Mouse (Mus musculus) liver, adult 2 months (tissue): Measurements from ENCODE around the gene Itpkb. TPM values are rescaled to one million over a fixed set of nuclear protein-coding genes. Genes with fewer than 3 reads are reported as not detected.

Experiments
- DNase-seq: peaks from one replicate; pipeline ENCODE4 v3.0.0-alpha.2; 2011; ENCODE audit warnings: low read depth, low spot score; ENCODE audit errors: extremely low read depth
- H3K27ac ChIP-seq: fragments of 200-500 bp; replicated peaks from 2 replicates; pipeline ENCODE4 v1.5.1; 2012; ENCODE audit warnings: low read depth, mild to moderate bottlenecking, control low read depth, inconsistent platforms, low read length; ENCODE audit not compliant: insufficient read depth
- H3K27me3 ChIP-seq: fragments of 200-500 bp; 2 replicates; pipeline ENCODE4 v1.6.1; 2012; ENCODE audit warnings: mild to moderate bottlenecking, moderate library complexity, low read length, inconsistent platforms; ENCODE audit not compliant: control insufficient read depth, insufficient read depth
- H3K36me3 ChIP-seq: fragments of 200-500 bp; 2 replicates; pipeline ENCODE4 v1.6.1; 2012; ENCODE audit warnings: low read length, inconsistent platforms; ENCODE audit not compliant: control insufficient read depth, insufficient read depth
- H3K4me1 ChIP-seq: fragments of 200-500 bp; 2 replicates; pipeline ENCODE4 v1.6.1; 2011; ENCODE audit warnings: low read length; ENCODE audit not compliant: control insufficient read depth, insufficient read depth
- H3K4me3 ChIP-seq: fragments of 200-500 bp; 2 replicates; pipeline ENCODE4 v1.5.1; 2011; ENCODE audit warnings: low read depth, mild to moderate bottlenecking, control low read depth, low read length, moderate library complexity; ENCODE audit not compliant: insufficient read depth
- H3K79me2 ChIP-seq: fragments of 200-500 bp; 2 replicates; pipeline ENCODE4 v1.6.1; 2012; ENCODE audit warnings: inconsistent platforms, mild to moderate bottlenecking, low read length, moderate library complexity; ENCODE audit not compliant: control insufficient read depth, insufficient read depth
- H3K9ac ChIP-seq: fragments of 200-500 bp; 2 replicates; pipeline ENCODE4 v1.6.1; 2012; ENCODE audit warnings: low read depth, mild to moderate bottlenecking, control low read depth, inconsistent platforms, low read length
- CTCF ChIP-seq: fragments of 200-500 bp; IDR thresholded peaks from 2 replicates; pipeline ENCODE4 v1.5.1; 2011; ENCODE audit warnings: low read depth, low read length, control low read depth
- POLR2A ChIP-seq: fragments of 200-500 bp; IDR thresholded peaks from 2 replicates; pipeline ENCODE4 v1.6.1; 2011; ENCODE audit warnings: low read length, control low read depth; ENCODE audit not compliant: insufficient read depth; ENCODE audit errors: extremely low read depth
- WGBS: fragments of 180-500 bp; shearing (Covaris S2); methylation state at CpG from one replicate; pipeline ENCODE4 v1.1.7; 2018; 5-methylcytosine and 5-hydroxymethylcytosine counted together
- polyA plus RNA-seq: library from polyadenylated mRNA; depleted of rRNA; stranded (reverse); fragments of >200 nt; gene quantifications from 2 replicates; pipeline ENCODE4 v1.2.3, GENCODE M21; 2012
- total RNA-seq: library from RNA; depleted of rRNA; stranded (reverse); fragments of >200 nt; gene quantifications from 2 replicates; pipeline ENCODE4 v1.2.3, GENCODE M21; 2014

The Itpkb gene
- total and polyA plus RNA-seq, 2 experiments = 2.7 to 3.7 TPM

DNA sequence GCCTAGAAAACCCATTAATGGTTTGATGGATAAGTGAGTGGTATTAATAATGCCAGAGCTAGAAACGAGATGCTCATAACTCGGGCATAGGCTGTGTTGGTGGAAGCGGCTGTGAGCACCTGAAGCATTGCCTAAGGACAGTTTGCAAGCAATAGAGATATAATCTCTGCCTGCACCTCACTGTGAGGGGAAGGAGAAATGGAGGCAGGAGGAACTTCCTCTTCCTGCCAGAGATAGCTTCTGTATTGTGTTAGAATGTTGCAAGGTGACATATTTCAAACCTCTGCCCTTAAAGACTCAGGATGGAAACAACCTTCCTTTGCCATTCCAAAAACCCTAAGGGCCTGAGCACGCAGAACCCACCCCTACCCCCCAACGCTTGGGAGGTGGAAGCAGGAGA, 11.9 kb upstream of the Itpkb start:
- Histone ChIP-seq H3K9ac (no peak overlapping the region), H3K27ac (no peak overlapping the region), H3K4me1 (no peaks in the 10 kb centered on the region), H3K36me3 (no peaks in the 10 kb centered on the region), H3K27me3 (no peaks in the 10 kb centered on the region), H3K79me2 (no peaks in the 10 kb centered on the region), H3K4me3 (no peak overlapping the region)
- WGBS = 72% methylated on average over 5 of the region's 5 CpGs
- no peak for DNase-seq
- TF ChIP-seq CTCF (no peak), POLR2A (no peak)

DNA sequence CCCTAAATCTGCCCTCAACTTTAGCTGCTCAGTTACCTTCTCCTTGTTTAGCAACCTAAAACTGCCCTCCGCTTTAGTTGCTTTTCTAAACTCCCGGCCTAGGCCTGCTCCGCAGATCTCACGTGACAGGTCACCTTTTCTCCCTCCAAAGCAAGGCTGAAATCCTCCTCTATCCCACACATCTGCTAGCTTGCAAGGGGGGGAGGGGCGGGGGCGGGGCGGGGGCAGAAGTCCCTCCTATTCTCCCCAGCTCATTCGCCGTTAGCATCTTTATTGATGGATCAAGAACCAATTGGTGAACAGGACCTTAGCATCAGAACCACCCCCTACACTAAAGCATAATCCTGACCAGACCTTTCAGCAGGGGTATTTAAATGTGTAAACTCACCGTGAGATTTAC, 10.4 kb upstream of the Itpkb start:
- no peaks in the 10 kb centered on the region for H3K36me3 ChIP-seq
- no peak overlapping the region for H3K9ac ChIP-seq
- no peak overlapping the region for H3K27ac ChIP-seq
- H3K79me2 ChIP-seq = no peaks in the 10 kb centered on the region
- H3K4me1 ChIP-seq = no peaks in the 10 kb centered on the region
- DNase-seq = no peak
- H3K4me3 ChIP-seq = no peak overlapping the region
- 33% methylated on average over 10 of the region's 10 CpGs for WGBS
- no peak for TF ChIP-seq CTCF
- H3K27me3 ChIP-seq = no peaks in the 10 kb centered on the region

GRCm38 (mm10) chr1:180322896-180323295, 7.4 kb upstream of the Itpkb start:
- 94% methylated on average over 3 of the region's 3 CpGs for WGBS
- no peak overlapping the region for H3K9ac ChIP-seq
- no peak for TF ChIP-seq CTCF
- TF ChIP-seq POLR2A = no peak
- no peak overlapping the region for H3K4me3 ChIP-seq
- no peak overlapping the region for H3K27ac ChIP-seq
- no peaks in the 10 kb centered on the region for H3K79me2 ChIP-seq
- H3K27me3 ChIP-seq = no peaks in the 10 kb centered on the region
- no peaks in the 10 kb centered on the region for H3K36me3 ChIP-seq
- DNase-seq = no peak
- H3K4me1 ChIP-seq = no peaks in the 10 kb centered on the region

DNA sequence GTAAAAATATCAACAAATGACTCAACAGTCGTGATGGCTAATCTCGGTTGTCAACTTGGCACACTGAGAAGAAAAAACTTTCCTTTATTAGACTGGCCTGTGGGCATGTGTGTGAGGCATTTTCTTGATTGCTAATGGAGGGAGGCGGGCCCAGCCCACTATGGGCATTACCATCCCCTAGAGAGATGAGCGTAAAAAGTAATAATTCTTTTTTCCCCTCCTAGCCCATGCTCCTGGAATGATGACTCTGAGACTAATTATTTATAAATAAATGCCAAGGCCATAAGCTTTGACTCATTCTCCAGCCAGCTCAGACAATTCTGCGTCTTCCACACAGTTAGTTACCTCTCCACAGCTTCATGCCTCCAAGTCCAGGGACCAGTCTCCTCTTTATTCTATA, 6.8 kb upstream of the Itpkb start:
- TF ChIP-seq CTCF (no peak), POLR2A (no peak)
- Histone ChIP-seq H3K4me3 (no peak overlapping the region), H3K36me3 (no peaks in the 10 kb centered on the region), H3K79me2 (no peaks in the 10 kb centered on the region), H3K4me1 (no peaks in the 10 kb centered on the region), H3K27me3 (no peaks in the 10 kb centered on the region), H3K27ac (no peak overlapping the region), H3K9ac (no peak overlapping the region)
- WGBS = 91% methylated on average over 5 of the region's 5 CpGs
- DNase-seq = no peak

DNA sequence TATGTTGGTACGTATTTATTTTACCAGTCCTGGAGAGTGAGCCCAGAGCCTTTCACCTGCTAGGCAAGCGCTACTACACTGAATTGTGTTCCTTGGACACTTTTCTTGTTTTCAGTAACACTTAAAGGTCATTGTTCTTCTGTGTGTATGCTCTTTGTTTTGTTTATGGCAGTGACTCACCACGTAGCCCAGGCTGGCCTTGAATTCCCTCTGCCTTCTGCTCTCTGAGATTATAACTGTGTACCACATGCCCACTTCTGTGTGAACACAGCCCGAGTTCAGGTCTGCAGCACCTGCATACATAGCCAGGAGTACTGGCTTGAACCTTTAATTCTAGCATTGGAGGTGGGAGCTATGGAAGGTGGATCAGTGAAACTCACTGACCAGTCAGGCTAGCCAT, 6.0 kb upstream of the Itpkb start:
- no peak overlapping the region for H3K9ac ChIP-seq
- no peak overlapping the region for H3K27ac ChIP-seq
- DNase-seq = no peak
- TF ChIP-seq POLR2A = no peak
- TF ChIP-seq CTCF = no peak
- H3K79me2 ChIP-seq = no peaks in the 10 kb centered on the region
- 93% methylated on average over 4 of the region's 4 CpGs for WGBS
- H3K4me3 ChIP-seq = no peak overlapping the region
- H3K4me1 ChIP-seq = no peaks in the 10 kb centered on the region
- no peaks in the 10 kb centered on the region for H3K27me3 ChIP-seq
- no peaks in the 10 kb centered on the region for H3K36me3 ChIP-seq

- Histone ChIP-seq H3K4me3 (no peak overlapping the region), H3K9ac (no peak overlapping the region), H3K79me2 (peaks cover 8% of the 10 kb centered on the region; the same call in 1 of the 2 replicates), H3K27ac (no peak overlapping the region), H3K27me3 (peaks cover 8% of the 10 kb centered on the region), H3K4me1 (peaks cover 1% of the 10 kb centered on the region; the same call in 1 of the 2 replicates), H3K36me3 (no peaks in the 10 kb centered on the region)
- TF ChIP-seq POLR2A (no peak), CTCF (no peak)
- 31% methylated on average over 12 of the region's 12 CpGs for WGBS
- DNase-seq = no peak
Observed at GRCm38 (mm10) chr1:180328794-180329665, 1.3 kb upstream of the Itpkb start.
